Mouse (Mus musculus) heart, postnatal 36 days (tissue): Measurements from ENCODE around the gene Fgl2. TPM values are rescaled to one million over a fixed set of nuclear protein-coding genes. Genes with fewer than 3 reads are reported as not detected.

ENCODE experiments used
- total RNA-seq, 2 experiments: library from RNA; stranded (reverse); gene quantifications; 2 replicates each; pipeline ENCODE4 v1.2.3; 2021

Gene Fgl2
- total RNA-seq, 2 experiments from 2014 or later, result 30.7 to 34.7 TPM

Other genes with a start within 250 kb of the Fgl2 start
- gene Gsap, start 186.4 kb upstream of the Fgl2 start, total RNA-seq, result 1 to 10 TPM; 4.2 to 4.5 TPM
- gene Ccdc146, start 52.0 kb downstream of the Fgl2 start, total RNA-seq, result 1 to 10 TPM; 2.1 to 3.4 TPM
- 10 to 100 TPM; 18.9 to 19.0 TPM for gene Fam185a, start 52.3 kb downstream of the Fgl2 start, total RNA-seq
- gene Lrrc17, start 170.9 kb downstream of the Fgl2 start, total RNA-seq, result 1 to 10 TPM; 2.7 to 3.5 TPM